Mouse (Mus musculus) B cell, adult 2 months (primary cell): Measurements from ENCODE around the gene Nbeal2.
"Not testable (repeated sequence)": the region's sequence is repeated elsewhere in the genome, so short reads cannot be mapped to it uniquely, and the experiment has no call there.

Experiments used
- DNase-seq, 2 experiments: peaks; one replicate each; pipeline ENCODE4 v3.0.0; 2022

Nbeal2 gene

GRCm38 (mm10) chr9:110653655-110654461, at the start of gene Nbeal2:
TSS of gene Nbeal2 (minus strand) at chr9:110654161.
- peak; percentile 89 to 91 for DNase-seq

- no peak for DNase-seq
Observed at GRCm38 (mm10) chr9:110702848-110703247, 48.9 kb upstream of the Nbeal2 start.

- DNase-seq, result no peak
Observed at GRCm38 (mm10) chr9:110701114-110702032, 47.4 kb upstream of the Nbeal2 start.

GRCm38 (mm10) chr9:110699574-110699973, 45.6 kb upstream of the Nbeal2 start:
- no peak for DNase-seq

DNA sequence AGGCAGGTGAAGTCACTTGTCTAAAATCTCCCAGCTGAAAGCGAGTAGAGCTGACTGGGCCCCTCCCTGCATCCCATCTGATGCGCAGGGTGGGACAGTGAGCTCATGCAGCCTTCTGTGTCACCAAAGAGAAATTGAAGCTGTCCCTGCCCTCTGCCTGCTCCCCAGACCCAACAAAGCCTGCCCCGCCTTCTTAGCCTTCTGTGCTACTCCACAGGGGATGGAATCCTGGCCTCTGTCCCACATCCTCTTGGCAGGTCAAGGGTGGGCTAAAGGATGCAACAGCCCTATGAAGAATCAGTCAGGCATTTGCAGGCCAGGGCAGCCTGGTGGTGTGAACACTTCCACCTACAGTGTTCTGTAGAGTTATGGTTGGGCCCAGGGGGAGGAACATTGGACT, 43.5 kb upstream of the Nbeal2 start:
- DNase-seq, result no peak

- DNase-seq, result no peak
Observed at GRCm38 (mm10) chr9:110696427-110696826, 42.5 kb upstream of the Nbeal2 start.

DNA sequence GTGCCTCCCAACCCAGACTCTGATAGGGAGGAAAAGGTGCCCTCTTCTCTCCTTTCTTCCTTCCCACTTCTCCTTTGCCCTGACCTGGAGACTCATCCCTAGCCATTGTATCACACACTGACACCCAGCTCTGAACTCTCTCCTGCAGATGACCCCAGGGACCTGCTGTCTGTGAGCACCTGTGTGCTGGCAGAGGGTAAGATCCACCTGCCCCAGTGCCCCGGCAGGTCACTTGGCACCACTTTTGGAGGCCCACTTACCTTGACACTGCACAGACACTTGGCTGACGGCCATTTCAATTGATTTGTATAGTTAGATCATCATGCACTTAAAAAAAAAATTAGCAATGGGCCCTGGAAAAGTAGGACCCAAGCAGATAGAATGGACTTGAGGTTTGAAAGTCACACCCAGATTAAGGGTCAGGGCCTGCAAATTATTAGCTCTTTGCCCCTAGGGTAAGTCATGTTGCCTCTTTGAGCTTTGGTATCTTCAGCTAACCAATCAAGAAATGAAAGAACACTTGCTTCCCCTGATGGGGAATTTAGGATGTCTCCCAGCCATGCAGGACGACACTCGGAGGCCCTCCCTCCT, 41.3 kb upstream of the Nbeal2 start:
- DNase-seq, result no peak

DNA sequence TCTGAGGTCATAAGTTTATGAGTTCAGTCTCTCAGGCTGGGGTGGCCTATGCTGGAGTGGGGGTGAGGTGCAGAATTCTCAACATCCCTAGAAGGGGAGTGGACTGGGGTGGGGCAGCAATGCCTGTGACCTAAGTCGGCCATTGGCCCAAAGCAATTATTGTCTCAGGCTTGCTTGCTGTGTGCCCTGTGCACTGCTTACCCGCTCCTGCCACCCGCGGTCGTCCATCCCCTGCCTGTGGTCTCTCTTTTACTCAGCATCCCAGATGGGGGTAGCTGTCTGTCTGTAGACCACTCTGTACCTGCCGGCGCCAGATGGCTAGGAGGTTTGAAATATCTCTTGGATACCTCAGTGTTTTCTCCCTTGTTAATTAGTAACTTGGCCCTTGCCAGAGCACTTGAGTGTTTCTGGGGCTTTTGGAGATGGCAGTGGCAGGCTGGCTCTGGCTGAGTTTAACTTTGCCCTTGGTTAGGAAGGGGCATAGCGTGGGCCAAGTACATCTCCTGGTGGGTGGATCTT, 35.4 kb upstream of the Nbeal2 start:
- no peak for DNase-seq

GRCm38 (mm10) chr9:110687846-110688245, 33.9 kb upstream of the Nbeal2 start:
- DNase-seq, result no peak

GRCm38 (mm10) chr9:110687061-110687460, 33.1 kb upstream of the Nbeal2 start:
- DNase-seq, result no peak

DNA sequence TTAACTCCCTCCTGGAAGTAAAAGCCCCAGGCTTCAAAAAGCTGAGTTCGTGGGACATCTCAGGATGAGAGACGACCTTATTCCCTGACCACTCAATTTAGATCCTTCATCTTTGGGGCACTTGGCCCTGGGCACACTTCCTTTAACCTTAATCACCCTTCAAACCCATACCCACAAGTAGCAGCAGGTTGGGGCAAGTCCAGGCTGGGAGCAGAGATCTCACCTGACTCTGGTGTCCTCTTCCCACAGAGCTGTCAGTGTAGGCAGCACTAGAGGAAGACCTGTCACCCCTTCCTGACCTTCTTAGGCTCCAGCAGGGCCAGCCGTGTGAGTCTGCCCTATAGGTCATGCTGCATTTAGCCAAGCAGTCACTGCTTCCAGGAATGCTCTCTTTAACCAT, 32.5 kb upstream of the Nbeal2 start:
- no peak for DNase-seq

DNA sequence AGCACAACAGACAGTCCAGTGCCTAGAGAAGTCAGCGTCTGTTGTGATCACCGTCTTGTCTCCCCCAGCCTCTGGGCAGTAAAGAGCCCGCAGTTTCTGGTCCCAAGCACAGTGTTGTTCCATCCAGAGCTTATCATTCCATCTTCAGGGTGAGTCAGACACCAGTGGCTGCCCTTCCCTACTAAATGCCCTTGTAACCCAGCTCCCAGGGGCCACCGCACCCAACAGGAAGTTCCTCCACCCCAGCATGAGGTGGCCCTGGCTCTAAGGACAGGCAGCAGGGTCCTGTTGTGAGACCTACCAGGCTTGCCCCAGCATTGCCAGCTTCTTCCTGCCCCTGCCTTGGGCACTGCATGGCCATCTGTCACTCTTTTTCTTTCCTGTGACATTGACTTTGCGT, 31.6 kb upstream of the Nbeal2 start:
- DNase-seq, result no peak

DNA sequence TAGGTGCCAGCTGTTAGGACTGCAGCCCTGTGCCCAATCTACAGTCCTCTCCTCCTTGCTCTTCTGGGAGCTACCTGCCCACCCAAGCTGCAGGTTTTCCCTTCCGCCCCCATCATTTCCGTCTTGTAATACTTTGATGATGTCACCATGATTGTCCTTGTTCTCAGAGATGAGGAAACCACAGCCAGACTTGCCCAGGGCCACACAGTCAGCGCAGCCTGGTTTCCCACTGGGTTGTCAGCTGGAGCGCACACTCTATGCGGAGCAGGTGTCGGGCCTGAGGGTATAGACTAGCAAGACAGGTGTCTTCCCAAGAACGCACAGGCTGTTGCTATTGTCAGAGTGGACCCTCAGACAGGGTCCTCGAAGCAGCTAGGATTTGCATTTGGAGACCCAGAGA, 31.2 kb upstream of the Nbeal2 start:
- no peak for DNase-seq

DNA sequence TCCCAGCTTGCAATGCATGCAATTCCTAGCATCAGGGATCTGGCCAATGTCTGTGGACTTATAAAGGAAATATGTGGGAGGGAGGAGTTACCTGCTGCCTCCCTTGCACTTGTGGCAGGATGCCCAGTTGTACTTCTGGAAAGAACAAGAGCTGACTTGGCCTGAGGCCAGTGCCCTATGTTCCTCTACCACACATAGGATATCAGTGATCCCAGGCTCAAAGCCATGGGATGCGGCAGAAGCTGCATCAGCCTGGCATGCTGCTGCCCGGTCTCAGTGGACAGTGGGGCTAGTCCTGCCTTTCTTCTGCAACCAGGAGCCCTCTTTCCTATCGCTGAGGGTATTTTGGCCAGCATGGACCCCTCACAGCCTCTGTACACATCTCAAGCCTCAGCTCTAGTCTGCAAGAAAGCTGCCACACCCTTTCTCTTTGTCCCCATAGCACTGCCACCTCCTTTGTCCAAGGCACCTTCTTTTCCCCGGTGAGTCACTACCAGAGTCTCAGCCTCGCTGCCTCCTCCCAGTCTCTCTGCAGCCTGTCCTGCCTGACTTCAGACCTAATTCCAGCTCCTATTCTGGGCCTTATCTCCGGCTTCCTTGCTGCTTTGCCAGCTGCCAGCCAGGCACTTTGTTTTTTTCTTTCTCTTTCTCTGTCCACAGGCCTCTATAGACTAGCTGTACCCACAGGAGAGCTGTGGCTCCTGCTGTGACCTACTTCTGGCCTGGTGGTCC, 30.3 kb upstream of the Nbeal2 start:
- no peak for DNase-seq

DNA sequence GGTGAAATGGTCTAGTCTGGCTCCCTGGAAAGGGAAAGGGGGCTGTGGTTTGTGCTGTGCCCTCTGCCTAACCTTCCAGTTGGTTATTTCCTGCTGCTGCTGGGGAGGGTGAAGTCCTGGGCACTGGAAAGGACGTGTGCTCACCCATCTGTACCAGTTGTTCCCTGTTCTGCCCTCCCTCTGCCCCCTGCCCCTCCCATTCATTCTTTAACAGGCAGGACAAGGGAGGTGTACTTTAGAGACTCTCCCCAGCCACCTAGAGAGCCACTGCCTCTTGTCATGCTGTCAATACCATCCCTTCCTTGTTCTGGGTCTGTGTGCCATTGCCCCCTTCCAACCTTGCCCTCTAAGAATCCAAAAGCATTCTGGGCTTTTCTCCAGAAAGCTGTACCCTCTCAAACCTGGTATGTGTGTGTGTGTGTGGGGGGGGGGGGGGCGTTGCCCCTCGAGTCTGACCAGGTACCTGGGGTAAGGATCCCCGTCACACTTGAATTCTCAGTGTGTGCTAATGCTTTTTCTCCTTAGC, 29.7 kb upstream of the Nbeal2 start:
- DNase-seq, result no peak

DNA sequence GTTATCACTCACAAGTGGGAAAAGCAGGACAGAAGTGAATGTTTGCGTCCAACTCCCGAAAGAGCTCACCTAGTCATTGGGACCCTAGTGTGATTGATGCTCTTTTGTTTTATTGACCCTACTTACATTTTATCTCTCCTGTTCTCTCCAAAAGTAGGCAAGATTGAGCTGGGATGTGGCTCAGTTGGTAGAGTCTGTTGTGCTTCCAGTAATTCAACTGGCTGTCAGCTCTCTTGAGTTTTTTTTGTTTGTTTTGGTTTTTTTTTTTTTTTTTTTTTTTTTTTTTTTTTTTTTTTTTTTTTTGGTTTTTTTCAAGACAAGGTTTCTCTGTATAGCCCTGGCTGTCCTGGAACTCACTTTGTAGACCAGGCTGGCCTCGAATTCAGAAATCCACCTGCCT, 28.7 kb upstream of the Nbeal2 start:
- DNase-seq, result not testable (repeated sequence)

- DNase-seq, result no peak
Observed at GRCm38 (mm10) chr9:110682255-110682654, 28.3 kb upstream of the Nbeal2 start.

GRCm38 (mm10) chr9:110681817-110682216, 27.9 kb upstream of the Nbeal2 start:
- DNase-seq, result no peak

GRCm38 (mm10) chr9:110680736-110681507, 27.0 kb upstream of the Nbeal2 start:
- DNase-seq, result peak; percentile 6 to 10

DNA sequence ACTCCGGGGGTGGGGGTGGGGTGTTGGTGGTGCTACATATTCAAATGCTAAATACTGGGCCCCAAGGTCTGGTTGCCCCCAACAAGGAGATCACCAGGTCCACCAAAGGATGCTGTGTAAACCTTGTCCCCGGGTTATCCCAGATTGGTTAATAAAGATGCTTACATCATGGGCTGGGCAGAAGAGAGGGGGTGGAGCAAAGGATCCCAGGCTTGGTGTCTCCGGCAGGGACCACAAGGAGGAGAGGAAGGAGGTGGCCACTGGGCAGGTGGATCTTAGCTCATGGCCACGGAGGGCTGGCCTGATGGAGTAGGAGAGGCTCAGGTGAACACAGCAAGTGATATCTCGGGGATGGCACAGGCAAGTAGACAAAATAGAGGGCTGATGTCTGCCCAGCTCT, 24.9 kb upstream of the Nbeal2 start:
- no peak for DNase-seq

DNA sequence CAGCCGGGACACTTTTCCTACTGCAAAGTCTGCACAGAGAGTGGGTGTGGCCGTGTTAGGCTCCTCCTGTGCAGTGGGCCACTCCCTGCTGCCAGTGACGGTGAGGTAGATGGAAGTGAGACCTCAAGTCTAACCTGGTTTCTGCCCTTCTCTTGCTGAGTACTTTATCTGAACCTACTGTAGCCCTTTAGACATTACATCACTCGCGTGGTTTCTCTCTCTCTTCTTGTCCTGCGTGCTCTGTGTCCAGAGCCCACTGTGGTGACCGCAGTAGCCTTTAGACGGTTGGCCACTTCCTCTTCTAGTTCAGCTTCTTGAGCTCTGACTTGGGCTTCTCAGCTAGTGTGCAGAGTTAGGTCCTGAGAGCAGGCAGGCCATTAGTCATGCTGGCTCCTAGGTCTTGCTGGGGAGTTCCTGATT, 22.5 kb upstream of the Nbeal2 start:
- peak; percentile 36 to 43 for DNase-seq
